Mouse (Mus musculus): Measurements from ENCODE around the gene Cmss1.
A peak's percentile ranks its signal among the peaks of the same experiment; 100 is the strongest.

Gene Cmss1

GRCm38 (mm10) chr16:57606444-57607227 is at the start of gene Cmss1:
Gene Cmss1 (minus strand): TSS chr16:57606864.
- DNase-seq (ENCODE audit: extremely low read depth, low read depth): peak; percentile 76

DNA sequence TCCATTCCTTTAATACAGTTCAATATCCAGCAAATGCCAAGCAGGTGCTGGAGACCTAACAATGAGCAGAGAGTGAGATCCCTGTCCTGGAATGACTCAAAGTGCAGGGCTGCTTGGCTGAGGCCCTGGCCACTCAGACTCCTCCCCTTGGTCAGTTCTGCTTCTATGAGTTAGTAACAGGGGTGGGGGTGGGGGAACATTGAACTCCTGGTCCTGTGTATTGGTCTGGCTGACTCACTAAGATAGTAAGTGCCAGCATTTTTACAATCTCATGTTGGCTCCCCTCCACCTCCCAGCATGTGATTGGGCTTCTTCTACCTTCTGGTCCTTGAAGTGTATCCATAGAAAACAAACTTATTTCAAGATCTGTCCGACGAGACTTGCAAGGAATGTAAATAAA is 43.2 kb upstream of the Cmss1 start:
- DNase-seq (ENCODE audit: extremely low read depth, low read depth): no peak

- DNase-seq (ENCODE audit: extremely low read depth, low read depth): no peak
These were observed 34.8 kb upstream of the Cmss1 start for GRCm38 (mm10) chr16:57641346-57641885.

DNA sequence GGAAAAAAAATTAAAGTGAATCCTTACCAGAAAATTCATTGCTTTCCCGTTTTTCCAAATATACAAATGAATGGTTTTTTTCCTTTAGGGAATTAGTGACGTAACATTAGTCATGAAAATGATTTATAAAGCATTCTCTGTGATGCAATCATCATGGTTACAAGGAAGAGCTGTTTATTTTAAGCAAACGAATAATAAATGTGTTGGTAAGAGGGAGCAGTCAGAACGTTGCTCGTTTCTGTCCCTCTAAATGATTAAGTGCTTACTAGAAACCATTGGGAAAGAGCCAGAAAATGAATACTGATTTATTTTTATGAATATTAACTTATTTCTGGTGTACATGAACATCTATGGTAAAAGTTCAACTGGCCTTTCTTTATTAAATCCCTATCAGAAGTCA is 28.1 kb upstream of the Cmss1 start:
- DNase-seq (ENCODE audit: extremely low read depth, low read depth): no peak

GRCm38 (mm10) chr16:57634191-57634590 is 27.5 kb upstream of the Cmss1 start:
- peak; percentile 37 for DNase-seq (ENCODE audit: extremely low read depth, low read depth)

- no peak for DNase-seq (ENCODE audit: extremely low read depth, low read depth)
These were observed 5.1 kb upstream of the Cmss1 start for GRCm38 (mm10) chr16:57611768-57612167.

- no peak for DNase-seq (ENCODE audit: extremely low read depth, low read depth)
These were observed 5.6 kb downstream of the Cmss1 start for GRCm38 (mm10) chr16:57601031-57601430.

- DNase-seq (ENCODE audit: extremely low read depth, low read depth): no peak
These were observed 9.2 kb downstream of the Cmss1 start for GRCm38 (mm10) chr16:57597295-57597957.

DNA sequence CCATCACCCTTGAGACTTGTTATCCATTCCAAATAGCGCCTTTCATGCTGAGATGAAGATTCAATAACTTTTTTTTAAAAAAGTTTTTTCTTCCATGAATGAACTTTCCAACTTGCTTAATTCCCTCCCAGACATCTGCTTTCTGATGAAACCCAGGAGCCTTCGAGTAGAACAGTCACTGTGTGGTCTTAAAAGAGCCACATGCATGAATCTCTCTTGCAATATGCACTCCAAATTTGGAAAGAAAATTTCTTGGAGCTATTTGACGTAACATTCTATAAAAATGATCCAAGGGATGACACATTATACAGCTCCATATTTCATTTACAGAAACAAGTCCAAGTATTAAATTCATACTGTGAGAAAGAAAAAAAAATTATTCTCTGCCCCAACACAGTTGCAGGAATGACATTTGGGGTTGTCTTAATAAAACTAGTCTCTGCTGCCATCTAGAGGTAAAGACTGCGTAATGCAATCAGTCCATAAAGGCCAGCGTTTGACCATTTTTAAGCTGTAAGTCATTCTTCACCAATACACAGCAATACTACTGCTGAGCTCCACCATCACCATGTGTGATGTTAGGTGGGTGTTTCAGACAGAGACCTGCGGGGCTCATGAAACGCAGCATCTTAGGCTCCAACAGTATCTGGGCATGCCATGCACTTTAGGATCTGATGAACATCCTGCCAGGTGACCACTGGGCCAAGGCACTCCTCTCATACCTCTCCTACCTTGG is 13.1 kb downstream of the Cmss1 start:
- no peak for DNase-seq (ENCODE audit: extremely low read depth, low read depth)

DNA sequence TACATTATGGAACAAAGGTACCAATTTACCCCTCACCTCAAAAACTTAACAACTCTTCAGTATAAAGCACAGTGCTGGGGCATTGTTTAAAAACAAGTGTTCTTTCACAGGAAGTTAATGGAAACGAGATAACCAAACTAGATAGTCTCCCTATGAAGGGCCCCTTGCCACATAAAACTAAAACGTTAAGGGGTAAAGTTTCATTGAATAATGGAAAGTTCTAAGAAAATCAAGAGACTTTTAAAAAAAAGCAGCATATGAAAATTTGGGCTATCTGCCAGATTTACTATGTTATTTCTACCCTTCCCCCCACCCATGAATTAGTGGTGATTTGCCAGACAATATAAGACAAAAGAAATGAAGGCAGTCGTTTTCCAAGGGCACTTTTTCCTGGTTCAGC is 21.5 kb downstream of the Cmss1 start:
- no peak for DNase-seq (ENCODE audit: extremely low read depth, low read depth)

DNA sequence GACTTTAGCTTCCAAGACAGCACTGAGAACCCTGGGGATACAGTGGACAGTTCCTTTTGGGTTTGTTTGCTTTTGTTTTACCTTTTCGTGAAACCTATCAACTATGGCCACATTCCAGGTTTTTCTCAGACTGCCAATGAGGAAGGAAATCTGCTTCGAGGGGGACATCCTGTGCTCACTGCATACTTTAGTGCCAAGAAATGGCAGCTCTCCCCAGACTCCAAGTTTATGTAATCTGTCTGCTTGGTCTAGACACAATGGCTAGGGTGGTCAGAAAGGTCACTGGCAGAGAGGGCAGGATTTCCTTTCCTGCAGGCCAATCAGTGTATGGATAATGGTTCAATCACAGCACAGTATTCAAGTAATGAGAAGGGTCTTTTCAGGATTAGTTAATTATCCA is 24.7 kb downstream of the Cmss1 start:
- no peak for DNase-seq (ENCODE audit: extremely low read depth, low read depth)

GRCm38 (mm10) chr16:57580041-57580440 is 26.6 kb downstream of the Cmss1 start:
- DNase-seq (ENCODE audit: extremely low read depth, low read depth): no peak

GRCm38 (mm10) chr16:57577519-57577918 is 29.1 kb downstream of the Cmss1 start:
- DNase-seq (ENCODE audit: extremely low read depth, low read depth): no peak

GRCm38 (mm10) chr16:57575764-57576388 is 30.8 kb downstream of the Cmss1 start:
- no peak for DNase-seq (ENCODE audit: extremely low read depth, low read depth)

GRCm38 (mm10) chr16:57573831-57574230 is 32.8 kb downstream of the Cmss1 start:
- no peak for DNase-seq (ENCODE audit: extremely low read depth, low read depth)

DNA sequence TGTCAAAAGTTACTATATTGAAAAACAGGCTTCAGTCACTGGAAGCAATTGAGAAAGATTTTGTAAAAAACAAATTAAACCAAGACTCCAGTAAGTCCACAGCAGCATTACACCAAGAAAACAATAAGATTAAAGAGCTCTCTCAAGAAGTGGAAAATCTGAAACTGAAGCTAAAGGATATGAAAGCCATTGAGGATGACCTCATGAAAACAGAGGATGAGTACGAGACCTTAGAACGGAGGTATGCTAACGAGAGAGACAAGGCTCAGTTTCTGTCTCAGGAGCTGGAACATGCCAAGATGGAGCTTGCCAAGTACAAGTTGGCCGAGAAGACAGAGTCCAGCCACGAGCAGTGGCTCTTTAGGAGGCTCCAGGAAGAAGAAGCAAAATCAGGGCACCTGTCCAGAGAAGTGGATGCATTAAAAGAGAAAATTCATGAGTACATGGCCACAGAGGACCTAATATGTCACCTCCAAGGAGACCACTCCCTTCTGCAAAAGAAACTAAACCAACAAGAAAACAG is 35.8 kb downstream of the Cmss1 start:
- no peak for DNase-seq (ENCODE audit: extremely low read depth, low read depth)

DNA sequence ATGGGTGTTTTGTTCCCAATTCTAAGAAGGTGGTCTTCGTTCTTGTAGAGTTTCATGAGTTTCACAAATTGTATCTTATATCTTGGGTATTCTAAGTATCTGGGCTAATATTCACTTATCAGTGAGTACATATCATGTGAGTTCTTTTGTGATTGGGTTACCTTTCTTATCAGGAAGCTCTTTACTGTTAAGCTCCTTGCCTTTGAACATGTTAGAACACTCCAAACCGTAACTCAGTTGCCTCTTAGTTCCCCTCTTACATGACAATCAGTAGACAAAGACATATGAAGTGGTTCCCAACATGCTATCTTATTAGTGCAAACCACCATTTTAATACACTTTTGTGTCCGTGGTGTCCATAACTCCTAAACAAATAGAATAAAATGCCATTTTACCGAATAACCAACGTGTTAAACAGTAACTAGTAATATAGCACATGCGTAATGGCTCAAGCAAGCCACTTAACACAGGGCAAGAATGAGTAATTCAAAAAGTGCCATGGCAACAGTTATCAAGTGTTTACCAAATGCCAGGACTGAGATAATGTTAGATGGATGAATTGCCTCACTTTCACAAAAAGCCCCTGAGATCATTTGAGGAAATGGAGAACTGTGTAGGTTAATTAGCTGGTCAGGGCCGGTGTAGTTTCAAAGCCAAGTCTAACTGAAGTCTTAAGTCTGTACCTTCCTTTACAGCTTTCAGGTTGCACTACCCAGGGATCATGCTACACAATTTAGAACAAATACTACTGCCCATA is 37.8 kb downstream of the Cmss1 start:
- no peak for DNase-seq (ENCODE audit: extremely low read depth, low read depth)

DNA sequence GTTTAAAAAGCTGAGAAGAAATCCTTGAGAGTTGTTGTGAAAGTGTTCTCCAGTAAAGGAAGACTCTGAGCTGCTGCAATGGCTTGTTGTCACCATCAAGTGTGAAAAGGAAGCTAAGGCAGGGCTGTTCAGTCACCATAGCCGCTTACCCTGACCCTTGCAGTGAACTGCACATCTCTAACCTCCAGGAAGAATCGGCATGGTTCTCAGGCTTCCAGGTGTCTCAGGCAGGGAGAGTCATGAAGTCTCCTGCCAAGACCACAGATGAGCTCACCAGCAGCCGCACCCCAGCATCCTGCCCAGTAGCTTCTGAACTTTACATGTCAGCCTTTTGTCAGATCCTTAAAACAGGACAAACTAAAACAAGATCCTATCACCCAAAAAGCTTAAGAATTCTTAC is 40.4 kb downstream of the Cmss1 start:
- no peak for DNase-seq (ENCODE audit: extremely low read depth, low read depth)

DNA sequence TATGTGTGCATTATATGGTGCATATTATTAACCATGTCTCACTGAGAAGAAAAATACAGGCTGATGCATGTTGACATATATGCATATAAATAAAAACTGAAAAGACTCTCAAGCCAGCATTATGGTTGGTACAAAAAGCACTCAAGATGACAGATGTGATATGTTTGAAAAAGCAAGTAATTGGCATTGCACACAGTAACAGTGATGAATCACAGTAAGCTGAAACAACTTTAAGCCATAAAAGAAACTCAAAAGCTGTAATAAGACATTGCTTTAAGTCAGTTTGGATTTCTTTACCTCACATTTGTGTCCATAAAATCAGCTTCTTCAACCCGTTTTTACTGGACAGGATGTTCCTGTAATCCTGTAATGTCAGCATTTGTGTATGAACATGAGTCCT is 41.9 kb downstream of the Cmss1 start:
- DNase-seq (ENCODE audit: extremely low read depth, low read depth): no peak

GRCm38 (mm10) chr16:57563453-57563852 is 43.2 kb downstream of the Cmss1 start:
- no peak for DNase-seq (ENCODE audit: extremely low read depth, low read depth)

GRCm38 (mm10) chr16:57560185-57560584 is 46.5 kb downstream of the Cmss1 start:
- DNase-seq (ENCODE audit: extremely low read depth, low read depth): no peak

Measured in MEL-GATA-1-ER (cell line).